Mouse (Mus musculus) spleen, adult 2 months (tissue): ENCODE measurements around the gene Nphp4. TPM values are rescaled to one million over a fixed set of nuclear protein-coding genes. Genes with fewer than 3 reads are reported as not detected.

Source experiments
- DNase-seq, 2 experiments: peaks; one replicate each; pipeline versions ENCODE4 v3.0.0 to v3.0.0-alpha.2; 2012 to 2021; ENCODE audit warnings: low spot score in 2 of 2, low read depth in 1 of 2
- H3K27ac ChIP-seq: fragments of 200-500 bp; 2 replicates; pipeline ENCODE4 v1.5.1; 2012; ENCODE audit warnings: low read length, inconsistent platforms; ENCODE audit not compliant: insufficient read depth
- H3K27me3 ChIP-seq: fragments of 200-500 bp; 2 replicates; pipeline ENCODE4 v1.6.1; 2012; ENCODE audit warnings: mild to moderate bottlenecking, moderate library complexity, low read length, inconsistent platforms; ENCODE audit not compliant: control insufficient read depth, insufficient read depth
- H3K36me3 ChIP-seq: fragments of 200-500 bp; 2 replicates; pipeline ENCODE4 v1.6.1; 2012; ENCODE audit warnings: mild to moderate bottlenecking, low read length, inconsistent platforms; ENCODE audit not compliant: control insufficient read depth, insufficient read depth
- H3K4me1 ChIP-seq: fragments of 200-500 bp; 2 replicates; pipeline ENCODE4 v1.6.1; 2011; ENCODE audit warnings: inconsistent platforms; ENCODE audit not compliant: control insufficient read depth, insufficient read depth, insufficient read length
- H3K4me3 ChIP-seq: fragments of 200-500 bp; 2 replicates; pipeline ENCODE4 v1.5.1; 2011; ENCODE audit warnings: mild to moderate bottlenecking, inconsistent platforms; ENCODE audit not compliant: insufficient read depth, insufficient read length; ENCODE audit errors: extremely low read depth
- CTCF ChIP-seq: fragments of 200-500 bp; IDR thresholded peaks from 2 replicates; pipeline ENCODE4 v1.5.1; 2011; ENCODE audit warnings: mild to moderate bottlenecking, inconsistent platforms; ENCODE audit not compliant: insufficient read depth, insufficient read length, insufficient replicate concordance; ENCODE audit errors: extremely low read depth
- POLR2A ChIP-seq: fragments of 200-500 bp; IDR thresholded peaks from 2 replicates; pipeline ENCODE4 v1.6.1; 2011; ENCODE audit warnings: low read depth, low read length, inconsistent platforms
- WGBS: fragments of 180-500 bp; shearing (Covaris S2); methylation state at CpG from one replicate; pipeline ENCODE4 v1.1.7; 2018; 5-methylcytosine and 5-hydroxymethylcytosine counted together
- polyA plus RNA-seq: library from polyadenylated mRNA; depleted of rRNA; stranded (reverse); fragments of >200 nt; gene quantifications from 2 replicates; pipeline ENCODE4 v1.2.3, GENCODE M21; 2012

Gene Nphp4
- polyA plus RNA-seq, 1 experiment: 1.2 TPM

- Histone ChIP-seq H3K27me3 (no peaks in the 10 kb centered on the region), H3K27ac (peak overlapping the region; percentile 96), H3K4me1 (peaks cover 21% of the 10 kb centered on the region; the same call in 1 of the 2 replicates), H3K36me3 (peaks cover 3% of the 10 kb centered on the region), H3K4me3 (peak overlapping the region; percentile 43; the same call in 1 of the 2 replicates)
- TF ChIP-seq POLR2A: no peak; the same call in 1 of the 2 replicates
- DNase-seq: peak in 1 of 2 experiments; percentile 76
- 8% methylated on average over 10 of the region's 10 CpGs for WGBS
Measured at GRCm38 (mm10) chr4:152446178-152446577, 30.3 kb upstream of the Nphp4 start.

- TF ChIP-seq POLR2A: 0 out of 2 replicates have a peak, but pooled peaks have one; percentile 11
- no peak for TF ChIP-seq CTCF
- Histone ChIP-seq H3K4me3 (peak overlapping the region; percentile 71), H3K36me3 (peaks cover 2% of the 10 kb centered on the region), H3K27me3 (no peaks in the 10 kb centered on the region), H3K27ac (peak overlapping the region; percentile 85), H3K4me1 (peaks cover 21% of the 10 kb centered on the region; the same call in 1 of the 2 replicates)
- DNase-seq: peak in 1 of 2 experiments; percentile 22
- WGBS: 14% methylated on average over 22 of the region's 22 CpGs
Measured at GRCm38 (mm10) chr4:152447731-152448665, 28.5 kb upstream of the Nphp4 start.

DNA sequence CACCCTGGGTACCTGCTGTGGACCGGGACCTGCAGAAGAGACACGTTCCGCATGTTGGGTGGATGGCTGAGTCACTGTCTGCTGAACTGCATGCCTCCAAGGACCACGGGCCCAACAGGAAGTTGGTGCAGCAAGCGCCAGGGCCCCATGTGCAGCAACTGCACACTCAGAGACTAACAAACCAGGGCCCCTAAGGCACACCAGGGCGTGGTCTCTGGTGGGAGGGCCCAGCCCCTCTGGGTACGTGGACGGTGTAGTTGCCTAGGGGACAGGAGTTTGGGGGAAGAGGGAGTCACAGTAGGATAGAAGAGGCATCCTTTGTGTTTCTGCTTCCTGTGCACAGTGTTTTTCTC lies 27.9 kb upstream of the Nphp4 start:
- DNase-seq: peak; percentile 38 to 73
- 7% methylated on average over 8 of the region's 8 CpGs for WGBS
- Histone ChIP-seq H3K36me3 (no peaks in the 10 kb centered on the region), H3K4me3 (peak overlapping the region; percentile 71), H3K27ac (peak overlapping the region; percentile 85), H3K4me1 (peaks cover 21% of the 10 kb centered on the region; the same call in 1 of the 2 replicates), H3K27me3 (no peaks in the 10 kb centered on the region)
- TF ChIP-seq CTCF: no peak
- no peak; the same call in 1 of the 2 replicates for TF ChIP-seq POLR2A

DNA sequence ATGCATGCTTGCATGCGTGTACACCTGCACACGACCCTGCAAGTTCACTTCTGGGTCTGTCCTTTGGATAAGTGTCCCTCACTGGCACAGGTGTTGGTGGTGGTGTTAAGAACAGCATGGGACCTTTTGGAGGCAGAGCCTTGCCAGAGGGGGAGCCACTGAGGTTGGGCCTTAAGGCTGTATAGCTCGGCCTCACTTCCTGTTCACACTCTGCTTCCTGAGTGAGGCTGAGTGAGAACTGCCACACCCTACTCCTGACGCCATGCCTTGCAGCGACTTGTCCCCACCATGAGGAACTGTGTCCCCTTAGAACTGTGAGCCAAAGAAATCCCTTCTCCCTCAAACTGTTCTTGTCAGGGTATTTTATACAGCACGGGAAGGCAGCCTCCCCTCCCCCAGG lies 25.1 kb upstream of the Nphp4 start:
- DNase-seq: no peak
- Histone ChIP-seq H3K27me3 (no peaks in the 10 kb centered on the region), H3K36me3 (no peaks in the 10 kb centered on the region), H3K4me3 (no peak overlapping the region), H3K4me1 (peaks cover 12% of the 10 kb centered on the region; the same call in 1 of the 2 replicates), H3K27ac (no peak overlapping the region)
- WGBS: 76% methylated on average over 6 of the region's 6 CpGs
- TF ChIP-seq POLR2A (no peak), CTCF (no peak)

- DNase-seq: no peak
- 86% methylated on average over 10 of the region's 10 CpGs for WGBS
Measured at GRCm38 (mm10) chr4:152453079-152453478, 23.4 kb upstream of the Nphp4 start.

DNA sequence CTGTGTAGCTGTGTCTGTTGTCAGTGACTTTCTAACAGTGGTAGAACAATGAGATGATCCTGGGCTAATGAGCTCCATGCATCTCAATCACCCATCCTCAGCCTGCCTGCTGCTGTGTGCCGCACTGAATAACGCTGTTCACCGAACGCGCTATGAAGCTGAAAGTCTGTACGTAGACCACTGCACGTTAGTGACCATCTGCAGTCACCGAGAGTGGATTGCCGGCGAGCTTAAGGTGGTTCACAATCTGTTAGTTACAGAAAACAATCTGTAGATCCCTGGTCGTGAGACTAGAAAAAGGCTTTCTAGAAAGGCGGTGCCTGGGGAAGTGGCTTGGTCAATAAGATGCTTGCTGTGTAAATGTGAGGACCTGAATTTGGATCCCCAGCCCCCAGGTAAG lies 22.4 kb upstream of the Nphp4 start:
- Histone ChIP-seq H3K36me3 (no peaks in the 10 kb centered on the region), H3K27me3 (no peaks in the 10 kb centered on the region), H3K4me1 (peaks cover 3% of the 10 kb centered on the region; the same call in 1 of the 2 replicates), H3K27ac (no peak overlapping the region), H3K4me3 (no peak overlapping the region)
- no peak for DNase-seq
- TF ChIP-seq POLR2A: no peak
- no peak for TF ChIP-seq CTCF
- 95% methylated on average over 12 of the region's 12 CpGs for WGBS

More at GRCm38 (mm10) chr4:152453079-152453478, 23.4 kb upstream of the Nphp4 start:
- no peak overlapping the region for H3K4me3 ChIP-seq
- no peak overlapping the region for H3K27ac ChIP-seq
- no peak for TF ChIP-seq CTCF
- no peak for TF ChIP-seq POLR2A
- no peaks in the 10 kb centered on the region for H3K27me3 ChIP-seq
- H3K36me3 ChIP-seq: no peaks in the 10 kb centered on the region
- H3K4me1 ChIP-seq: peaks cover 6% of the 10 kb centered on the region; the same call in 1 of the 2 replicates

DNA sequence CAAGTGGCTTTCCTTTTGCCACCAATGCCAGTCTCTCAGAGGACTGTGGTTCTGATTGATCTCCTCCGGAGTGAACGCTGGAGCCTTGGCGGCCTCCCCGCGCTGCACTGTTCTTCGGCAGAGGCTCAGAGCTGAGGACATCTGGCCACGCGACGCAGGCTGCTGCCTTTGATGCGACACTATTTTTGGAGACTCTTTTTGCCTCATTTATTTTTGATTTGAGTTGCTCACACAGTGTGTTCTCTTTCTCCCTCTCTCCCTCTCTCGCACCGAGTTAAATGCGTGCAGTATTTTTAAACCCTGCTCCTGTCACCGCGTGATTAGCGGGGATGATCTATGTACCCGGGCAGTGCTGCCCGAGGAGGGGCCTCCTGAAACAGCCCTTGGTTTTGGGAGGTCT lies 19.9 kb upstream of the Nphp4 start:
- Histone ChIP-seq H3K4me1 (no peaks in the 10 kb centered on the region), H3K27ac (no peak overlapping the region), H3K36me3 (no peaks in the 10 kb centered on the region), H3K27me3 (no peaks in the 10 kb centered on the region), H3K4me3 (no peak overlapping the region)
- WGBS: 77% methylated on average over 18 of the region's 18 CpGs
- DNase-seq: no peak
- TF ChIP-seq CTCF (no peak), POLR2A (no peak)
